Mouse (Mus musculus) cortical plate, adult 2 months (tissue): ENCODE measurements around the gene Hoxb5.

Experiments
- CTCF ChIP-seq: fragments of 200-500 bp; IDR thresholded peaks from 2 replicates; pipeline ENCODE4 v1.5.1; 2011; ENCODE audit warnings: mild to moderate bottlenecking, control low read depth, low read length; ENCODE audit not compliant: insufficient read depth; ENCODE audit errors: extremely low read depth
- POLR2A ChIP-seq: fragments of 200-500 bp; IDR thresholded peaks from 2 replicates; pipeline ENCODE4 v1.6.1; 2011; ENCODE audit warnings: mild to moderate bottlenecking, low read length, control low read depth; ENCODE audit not compliant: insufficient read depth; ENCODE audit errors: extremely low read depth

DNA sequence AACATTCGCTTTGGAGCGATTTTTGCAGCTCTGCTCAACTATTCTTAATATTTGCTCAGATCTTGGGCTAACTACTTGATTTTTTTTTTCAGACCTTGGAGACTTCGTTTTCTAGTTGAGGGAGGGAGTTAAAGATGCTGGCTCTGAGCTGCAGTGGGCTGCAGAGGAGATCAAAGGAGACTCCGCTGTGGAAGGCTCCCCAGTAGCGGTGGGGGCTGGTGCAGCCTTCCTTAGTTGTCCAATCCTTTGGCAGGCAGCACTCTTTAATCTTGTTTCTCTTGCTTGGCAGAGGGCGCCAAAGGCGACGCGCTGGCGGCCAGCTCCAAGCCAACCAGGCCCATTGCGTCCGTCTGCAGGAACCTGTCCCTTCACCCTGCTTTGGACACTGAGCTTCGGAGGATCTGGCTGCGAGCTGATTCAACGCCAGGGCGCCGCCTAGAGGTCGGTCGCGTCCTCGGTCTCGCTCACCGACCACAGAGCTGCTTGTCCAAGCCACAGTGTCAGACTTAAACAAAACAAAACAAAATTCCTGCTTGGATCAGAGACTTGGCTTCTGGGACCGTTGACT lies 41.7 kb upstream of the Hoxb5 start:
- TF ChIP-seq POLR2A (no peak), CTCF (peak; percentile 12; the same call in 1 of the 2 replicates)
